Mouse (Mus musculus) intestine, embryonic 16.5 days (tissue): ENCODE data around the gene Cdk2ap2. TPM values are rescaled to one million over a fixed set of nuclear protein-coding genes. Genes with fewer than 3 reads are reported as not detected.
"Not testable (repeated sequence)": the region's sequence is repeated elsewhere in the genome, so short reads cannot be mapped to it uniquely, and the experiment has no call there.

Source experiments
- ATAC-seq: fragments of 200-750 bp; cut with Nextera tagmentation; 2 replicates; pipeline ENCODE4 v1.8.0; 2017; ENCODE audit warnings: moderate TSS enrichment, moderate library complexity
- H3K27ac ChIP-seq: fragments of 300-500 bp; sonication (generic); 2 replicates; pipeline ENCODE4 v1.5.1; 2014; ENCODE audit warnings: mild to moderate bottlenecking, low read length
- H3K27me3 ChIP-seq: fragments of 300-500 bp; sonication (generic); replicated peaks from 2 replicates; pipeline ENCODE4 v1.6.1; 2014; ENCODE audit warnings: low read length, control low read depth, mixed read lengths; ENCODE audit not compliant: control insufficient read depth, insufficient read depth
- H3K36me3 ChIP-seq: fragments of 300-500 bp; sonication (generic); 2 replicates; pipeline ENCODE4 v1.6.1; 2014; ENCODE audit warnings: low read length, control low read depth; ENCODE audit not compliant: control insufficient read depth, insufficient read depth
- H3K4me1 ChIP-seq: fragments of 300-500 bp; sonication (generic); 2 replicates; pipeline ENCODE4 v1.6.1; 2014; ENCODE audit warnings: low read length, control low read depth, mixed read lengths; ENCODE audit not compliant: control insufficient read depth, insufficient read depth
- H3K4me2 ChIP-seq: fragments of 300-500 bp; sonication (generic); 2 replicates; pipeline ENCODE4 v1.6.1; 2014; ENCODE audit warnings: low read depth, low read length, control low read depth
- H3K4me3 ChIP-seq: fragments of 300-500 bp; sonication (generic); 2 replicates; pipeline ENCODE4 v1.5.1; 2014; ENCODE audit warnings: mild to moderate bottlenecking, low read length
- H3K9ac ChIP-seq: fragments of 300-500 bp; sonication (generic); 2 replicates; pipeline ENCODE4 v1.6.1; 2014; ENCODE audit warnings: low read depth, low read length
- H3K9me3 ChIP-seq: fragments of 300-500 bp; sonication (generic); 2 replicates; pipeline ENCODE4 v1.6.1; 2016; ENCODE audit warnings: low read length, control low read depth; ENCODE audit not compliant: control insufficient read depth
- WGBS: fragments of 180-500 bp; shearing (Covaris S2); extraction: QIAGEN DNeasy Blood & Tissue Kit; methylation state at CpG from one replicate; pipeline ENCODE4 v1.1.7; 2014; 5-methylcytosine and 5-hydroxymethylcytosine counted together
- polyA plus RNA-seq: library from polyadenylated mRNA; unstranded; fragments of >200 nt; fragmentation: Nextera tagmentation; extraction: Ambion mirVana; gene quantifications from 2 replicates; pipeline ENCODE4 v1.2.1, GENCODE M21; 2015

The Cdk2ap2 gene
- polyA plus RNA-seq, 1 experiment from 2014 or later = 159 TPM

DNA sequence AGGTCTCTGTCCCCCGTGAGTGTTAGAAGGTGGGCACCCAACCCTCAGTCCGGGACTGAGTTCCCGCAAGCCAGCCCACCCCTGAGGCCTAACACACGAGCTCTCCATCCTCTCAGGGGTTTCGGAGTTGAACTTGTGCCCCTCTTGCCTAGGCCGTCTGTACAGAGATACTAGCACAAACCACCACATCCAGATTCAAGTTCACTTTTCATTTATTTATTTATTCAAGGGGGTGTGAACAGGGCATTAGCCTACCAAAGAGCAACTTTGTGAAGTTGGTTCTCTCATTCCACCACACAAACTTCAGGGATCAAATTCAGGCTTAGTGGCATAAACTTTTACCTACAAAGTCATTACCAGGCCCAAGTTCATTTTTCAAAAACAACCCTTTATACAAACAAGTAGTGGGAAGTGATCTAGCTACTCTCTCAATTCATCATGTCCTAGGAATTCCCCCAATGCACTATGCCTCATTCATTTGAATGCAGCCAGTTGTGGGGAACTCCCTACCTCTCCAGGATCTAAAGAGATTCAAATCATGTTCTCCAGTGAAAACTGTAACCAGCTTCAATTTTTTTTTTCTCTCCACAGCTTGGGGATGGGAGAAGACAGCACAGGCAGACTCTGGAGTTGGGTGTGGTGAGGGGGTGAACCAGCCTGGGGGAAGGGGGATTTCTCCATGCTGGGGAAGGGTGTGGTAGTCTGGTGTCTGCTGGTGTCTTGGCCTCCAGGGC lies 38.4 kb downstream of the Cdk2ap2 start:
- H3K36me3 ChIP-seq = peaks cover 16% of the 10 kb centered on the region; the same call in 1 of the 2 replicates
- WGBS = 80% methylated on average over 6 of the region's 6 CpGs
- ATAC-seq, H3K9me3 ChIP-seq, H3K27me3 ChIP-seq, H3K9ac ChIP-seq, H3K4me3 ChIP-seq, H3K4me2 ChIP-seq, H3K27ac ChIP-seq, H3K4me1 ChIP-seq: not testable (repeated sequence)

DNA sequence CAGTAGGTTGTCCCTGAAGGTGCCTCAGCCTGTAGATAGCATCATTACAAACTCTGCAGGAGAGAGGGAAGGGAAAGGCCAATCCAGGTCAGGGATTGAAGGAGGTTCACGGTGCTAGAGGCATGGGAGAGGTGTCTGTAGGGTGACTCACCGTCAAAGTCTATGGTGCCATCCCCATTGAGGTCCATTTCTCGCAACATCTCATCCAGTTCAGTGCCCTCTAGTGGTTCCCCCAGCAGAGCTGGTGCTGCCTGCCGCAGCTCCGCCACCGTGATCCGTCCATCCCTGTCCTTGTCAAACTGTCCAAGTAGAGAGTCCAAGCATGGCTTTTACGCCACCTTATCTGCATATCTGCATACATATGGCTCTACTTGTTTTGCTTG lies 39.0 kb downstream of the Cdk2ap2 start:
- H3K27me3 ChIP-seq, H3K4me1 ChIP-seq, H3K4me2 ChIP-seq, H3K27ac ChIP-seq, H3K4me3 ChIP-seq, H3K9me3 ChIP-seq, H3K9ac ChIP-seq: not testable (repeated sequence)
- peaks cover 15% of the 10 kb centered on the region; the same call in 1 of the 2 replicates for H3K36me3 ChIP-seq
- peak; percentile 66 for ATAC-seq
- WGBS = 19% methylated on average over 8 of the region's 8 CpGs

DNA sequence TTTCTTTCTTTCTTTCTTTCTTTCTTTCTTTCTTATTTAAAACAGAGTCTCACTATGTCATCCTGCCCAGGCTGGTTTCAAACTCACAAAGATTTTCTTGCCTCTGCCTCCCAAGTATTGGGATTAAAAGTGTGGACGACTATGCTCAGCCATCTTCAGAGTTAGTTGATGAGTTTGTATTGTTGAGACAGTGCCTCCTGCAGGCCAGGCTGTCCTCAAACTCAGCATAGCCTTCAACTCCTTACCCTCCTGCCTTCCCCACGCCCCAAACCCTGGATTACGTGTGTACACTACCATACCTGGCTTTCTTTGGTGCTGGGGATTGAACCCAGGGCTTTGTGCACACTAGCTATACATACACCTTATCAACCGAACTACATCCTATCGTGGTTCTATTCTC lies 39.5 kb downstream of the Cdk2ap2 start:
- Histone ChIP-seq H3K27ac (no peak overlapping the region), H3K9ac (no peak overlapping the region), H3K36me3 (peaks cover 10% of the 10 kb centered on the region; the same call in 1 of the 2 replicates), H3K4me2 (no peak overlapping the region), H3K9me3 (no peaks in the 10 kb centered on the region), H3K27me3 (no peaks in the 10 kb centered on the region), H3K4me1 (no peaks in the 10 kb centered on the region; the same call in 1 of the 2 replicates), H3K4me3 (no peak overlapping the region)
- ATAC-seq = no peak
- WGBS = 84% methylated on average over 5 of the region's 5 CpGs

DNA sequence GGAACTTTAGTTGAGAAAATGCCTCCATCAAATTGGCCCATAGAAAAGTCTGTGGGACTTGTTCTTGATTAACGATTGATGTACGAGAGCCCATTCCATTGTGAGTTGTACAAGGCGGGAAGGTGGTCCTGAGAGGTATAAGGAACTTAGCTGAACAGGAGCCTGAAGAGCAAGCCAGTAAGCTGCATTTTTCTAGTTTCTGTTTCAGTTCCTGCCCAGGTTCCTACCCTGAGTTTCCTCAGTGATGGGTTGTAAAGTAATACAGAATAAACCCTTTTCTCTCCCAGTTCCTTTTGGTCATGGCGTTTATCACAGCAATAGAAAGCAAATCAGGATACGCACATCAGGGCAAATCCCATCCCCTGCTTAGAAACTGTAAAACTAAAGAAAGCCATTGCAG lies 40.9 kb downstream of the Cdk2ap2 start:
- H3K27ac ChIP-seq = no peak overlapping the region
- H3K9me3 ChIP-seq = no peaks in the 10 kb centered on the region
- no peaks in the 10 kb centered on the region; the same call in 1 of the 2 replicates for H3K4me1 ChIP-seq
- WGBS = 80% methylated on average over 5 of the region's 5 CpGs
- H3K36me3 ChIP-seq = no peaks in the 10 kb centered on the region
- H3K4me2 ChIP-seq = no peak overlapping the region
- no peak overlapping the region for H3K4me3 ChIP-seq
- no peak overlapping the region for H3K9ac ChIP-seq
- no peaks in the 10 kb centered on the region for H3K27me3 ChIP-seq
- no peak for ATAC-seq

DNA sequence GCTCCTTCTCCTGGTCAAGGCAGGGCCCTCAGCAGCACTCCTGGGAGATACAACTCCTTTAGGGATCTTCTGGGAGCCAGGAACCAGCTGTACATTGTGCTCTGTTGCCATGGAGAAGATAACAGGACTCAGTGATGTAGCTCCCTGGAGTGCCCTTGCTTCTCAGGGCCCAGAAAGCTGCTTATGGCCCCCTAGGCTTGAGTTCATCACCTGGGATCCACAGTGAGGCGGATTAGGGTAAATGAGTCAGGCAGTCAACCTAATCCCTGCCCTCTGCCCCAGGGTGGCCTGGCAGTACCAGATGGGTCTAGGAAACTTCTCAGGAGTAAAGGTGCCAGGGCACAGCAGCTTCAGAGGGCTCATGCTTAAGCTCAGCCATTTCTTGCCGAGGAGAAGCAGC lies 42.5 kb downstream of the Cdk2ap2 start, which contains the start of gene Gpr152:
TSS of gene Gpr152 (plus strand) at position 342 of the 400 bp plus-strand sequence.
- WGBS = 89% methylated on average over 2 of the region's 2 CpGs
- no peaks in the 10 kb centered on the region for H3K27me3 ChIP-seq
- H3K27ac ChIP-seq = no peak within 1 kb of the TSS
- no peaks in the 10 kb centered on the region; the same call in 1 of the 2 replicates for H3K4me1 ChIP-seq
- H3K9me3 ChIP-seq = no peaks in the 10 kb centered on the region
- H3K36me3 ChIP-seq = no peaks in the 10 kb centered on the region
- no peak within 1 kb of the TSS for H3K4me2 ChIP-seq
- no peak within 1 kb of the TSS for H3K9ac ChIP-seq
- no peak for ATAC-seq
- H3K4me3 ChIP-seq = no peak within 1 kb of the TSS

DNA sequence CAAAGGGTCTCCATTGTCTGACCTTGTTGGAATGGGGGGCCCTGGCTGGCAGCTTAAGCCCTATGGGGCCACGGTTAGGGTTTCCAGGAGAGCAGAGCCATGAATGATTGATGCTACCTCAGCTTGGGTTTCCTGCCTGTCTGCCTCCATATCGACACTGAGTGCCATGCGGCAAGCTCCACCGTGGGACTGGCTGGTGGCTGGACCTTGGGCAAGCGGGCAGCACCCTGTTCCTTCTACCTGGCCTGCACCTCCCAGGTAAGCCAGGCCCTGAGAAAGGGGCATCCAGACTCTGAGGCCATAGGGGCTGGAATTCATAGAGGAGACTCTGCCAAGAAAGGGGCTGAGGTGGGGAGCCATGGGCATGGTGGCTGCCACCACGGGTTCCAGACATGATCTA lies 43.2 kb downstream of the Cdk2ap2 start:
- Histone ChIP-seq H3K4me1 (no peaks in the 10 kb centered on the region; the same call in 1 of the 2 replicates), H3K27ac (no peak overlapping the region), H3K36me3 (no peaks in the 10 kb centered on the region), H3K9ac (no peak overlapping the region), H3K27me3 (no peaks in the 10 kb centered on the region), H3K4me3 (no peak overlapping the region), H3K4me2 (no peak overlapping the region), H3K9me3 (no peaks in the 10 kb centered on the region)
- no peak for ATAC-seq
- 76% methylated on average over 6 of the region's 6 CpGs for WGBS

DNA sequence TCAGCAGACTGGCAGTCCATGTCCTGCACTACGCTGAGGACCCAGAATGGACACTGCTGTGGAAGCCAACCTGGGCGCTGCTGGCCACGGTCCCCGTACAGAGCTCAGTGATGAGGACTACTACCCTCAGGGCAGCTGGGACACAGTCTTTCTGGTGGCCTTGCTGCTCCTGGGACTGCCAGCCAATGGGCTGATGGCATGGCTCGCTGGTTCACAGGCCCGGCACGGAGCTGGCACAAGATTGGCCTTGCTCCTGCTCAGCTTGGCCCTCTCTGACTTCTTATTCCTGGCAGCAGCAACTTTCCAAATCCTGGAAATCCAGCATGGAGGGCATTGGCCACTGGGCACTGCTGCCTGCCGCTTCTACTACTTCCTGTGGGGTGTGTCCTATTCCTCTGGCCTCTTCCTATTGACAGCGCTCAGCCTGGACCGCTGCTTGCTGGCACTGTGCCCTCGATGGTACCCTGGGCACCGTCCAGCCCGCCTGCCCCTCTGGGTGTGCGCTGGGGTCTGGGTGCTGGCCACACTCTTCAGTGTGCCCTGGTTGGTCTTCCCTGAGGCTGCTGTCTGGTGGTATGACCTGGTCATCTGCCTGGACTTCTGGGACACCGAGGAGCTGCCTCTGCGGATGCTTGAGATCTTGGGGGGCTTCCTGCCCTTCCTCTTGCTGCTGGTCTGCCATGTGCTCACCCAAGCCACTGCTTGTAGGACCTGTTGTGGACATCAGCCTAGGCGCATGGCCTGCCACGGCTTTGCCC lies 45.6 kb downstream of the Cdk2ap2 start:
- Histone ChIP-seq H3K27ac (no peak overlapping the region), H3K9ac (0 out of 2 replicates have a peak overlapping the region, but pooled peaks have one; percentile 21), H3K36me3 (no peaks in the 10 kb centered on the region), H3K9me3 (no peaks in the 10 kb centered on the region), H3K4me3 (no peak overlapping the region), H3K27me3 (no peaks in the 10 kb centered on the region), H3K4me2 (no peak overlapping the region), H3K4me1 (no peaks in the 10 kb centered on the region; the same call in 1 of the 2 replicates)
- WGBS = 88% methylated on average over 18 of the region's 18 CpGs
- no peak for ATAC-seq

DNA sequence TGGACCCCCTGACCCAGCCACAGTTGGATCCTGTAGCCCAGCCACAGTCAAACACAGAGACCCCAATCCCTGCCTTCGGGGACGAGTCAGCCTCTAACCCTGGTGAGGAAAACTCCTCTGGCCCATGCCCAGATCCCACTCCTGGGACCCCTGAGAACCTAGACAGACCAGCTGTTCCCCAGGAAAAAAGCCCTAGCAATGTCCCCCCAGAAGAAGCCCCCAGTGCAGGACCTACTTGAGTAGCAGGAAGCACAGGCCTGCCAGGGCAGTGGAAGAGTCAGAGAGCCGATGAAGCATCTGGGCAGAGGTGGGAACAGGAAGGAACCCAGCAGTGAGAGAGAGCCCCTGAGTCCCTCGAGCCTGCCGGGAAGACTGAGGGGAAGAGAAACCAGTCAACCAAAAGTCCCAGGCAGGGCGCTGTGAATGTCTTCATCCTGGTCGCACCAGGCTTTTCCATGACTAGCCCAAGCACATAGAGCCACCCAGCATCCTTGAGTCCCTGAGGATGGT lies 46.8 kb downstream of the Cdk2ap2 start, which contains the start of gene Cabp4:
TSS of gene Cabp4 (minus strand) at position 275 of the 510 bp plus-strand sequence.
- Histone ChIP-seq H3K4me1 (no peaks in the 10 kb centered on the region; the same call in 1 of the 2 replicates), H3K27ac (no peak within 1 kb of the TSS), H3K27me3 (no peaks in the 10 kb centered on the region), H3K4me3 (no peak within 1 kb of the TSS), H3K4me2 (no peak within 1 kb of the TSS), H3K9ac (peak within 1 kb of the TSS; percentile 21; the same call in 1 of the 2 replicates), H3K9me3 (no peaks in the 10 kb centered on the region), H3K36me3 (no peaks in the 10 kb centered on the region)
- WGBS = 81% methylated on average over 7 of the region's 7 CpGs
- ATAC-seq = no peak
